Mouse (Mus musculus): ENCODE measurements around the gene Kpna4. TPM values are rescaled to one million over a fixed set of nuclear protein-coding genes. Genes with fewer than 3 reads are reported as not detected.
A peak's percentile ranks its signal among the peaks of the same experiment; 100 is the strongest.
"Not testable (repeated sequence)": the region's sequence is repeated elsewhere in the genome, so short reads cannot be mapped to it uniquely, and the experiment has no call there.

Gene Kpna4
- polyA plus RNA-seq, 1 experiment from 2014 or later, result 25.5 TPM

DNA sequence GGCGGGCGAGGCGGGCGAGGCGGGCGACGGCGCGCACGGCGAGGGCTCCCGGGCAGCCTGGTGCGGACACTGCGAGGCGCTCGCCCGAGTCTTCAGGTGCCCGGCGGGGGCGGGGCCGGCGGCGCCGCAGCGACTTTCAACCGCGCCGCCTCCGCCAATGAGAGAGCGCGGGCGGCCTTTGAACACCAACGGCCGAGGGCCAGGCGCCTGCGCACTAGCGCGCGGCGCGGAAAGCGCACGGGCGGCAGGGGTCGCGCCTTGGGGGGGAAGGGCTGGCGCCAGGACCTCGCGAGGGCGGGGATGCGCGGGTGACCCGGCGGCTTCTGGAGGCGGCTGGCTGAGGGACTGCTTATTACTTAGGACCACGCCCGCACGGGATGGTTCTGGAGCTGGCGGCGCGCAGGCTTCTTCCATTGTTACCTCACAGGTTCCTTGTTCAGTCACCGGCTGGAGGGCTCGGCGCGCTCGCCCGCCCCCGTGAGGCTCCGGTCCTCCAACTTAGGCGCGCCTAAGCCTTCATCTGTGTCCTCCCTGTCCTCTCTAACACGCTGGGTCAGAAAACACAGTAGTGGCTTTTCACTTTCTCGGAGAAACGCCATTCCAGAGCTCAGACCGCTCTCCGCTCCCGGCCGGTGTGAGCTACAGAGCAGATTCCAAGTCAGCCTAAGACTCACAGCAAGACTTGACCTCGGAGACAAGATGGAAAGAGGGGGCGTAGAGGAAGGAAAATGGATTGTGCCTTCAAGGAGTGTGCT, 82.1 kb downstream of the Kpna4 start, which contains the start of gene Trim59:
TSS of gene Trim59 (minus strand) at position 111 of the 755 bp plus-strand sequence.
- peak within 1 kb of the TSS; percentile 89 for H3K9ac ChIP-seq
- peak within 1 kb of the TSS; percentile 96 for H3K27ac ChIP-seq
- peak within 1 kb of the TSS; percentile 93 for H3K4me3 ChIP-seq
- H3K36me3 ChIP-seq, result peaks cover 6% of the 10 kb centered on the region
- peak; percentile 94 for ATAC-seq (replicated peaks; ENCODE audit: insufficient number of reproducible peaks, insufficient read depth, low FRiP score, low read depth)
- no peaks in the 10 kb centered on the region for H3K9me3 ChIP-seq (replicated peaks)
- H3K27me3 ChIP-seq, result no peaks in the 10 kb centered on the region
- WGBS, result under 1% methylated on average over 76 of the region's 80 CpGs
- H3K4me2 ChIP-seq, result peak within 1 kb of the TSS; percentile 73
- H3K4me1 ChIP-seq (replicated peaks), result peaks cover 25% of the 10 kb centered on the region

DNA sequence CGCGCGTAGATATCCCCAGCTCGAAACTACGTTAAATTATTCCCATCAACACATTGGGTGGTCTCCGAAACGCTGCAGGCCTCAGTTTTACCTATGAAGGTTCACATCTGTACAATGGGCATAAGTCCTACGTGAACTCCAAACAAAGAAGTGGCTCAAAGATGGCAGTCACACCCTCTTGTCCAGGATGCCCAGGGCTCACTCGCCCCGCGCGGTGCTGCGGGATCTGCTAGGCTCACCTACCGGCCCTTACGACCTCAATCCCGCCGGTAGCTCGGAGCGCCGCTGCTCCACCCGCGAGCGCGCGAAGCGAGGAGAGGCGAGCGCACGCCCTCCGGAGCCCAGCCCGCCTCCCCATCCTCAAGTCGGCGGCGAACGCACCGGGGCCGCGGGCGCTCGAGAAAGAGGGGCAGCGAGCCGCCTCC, 82.7 kb downstream of the Kpna4 start:
- H3K36me3 ChIP-seq, result peaks cover 10% of the 10 kb centered on the region
- no peaks in the 10 kb centered on the region for H3K27me3 ChIP-seq
- H3K27ac ChIP-seq, result peak overlapping the region; percentile 96
- under 1% methylated on average over 41 of the region's 42 CpGs for WGBS
- H3K9me3 ChIP-seq (replicated peaks), result no peaks in the 10 kb centered on the region
- H3K4me3 ChIP-seq, result peak overlapping the region; percentile 93
- peak; percentile 41 for ATAC-seq (replicated peaks; ENCODE audit: insufficient number of reproducible peaks, insufficient read depth, low FRiP score, low read depth)
- peak overlapping the region; percentile 73 for H3K4me2 ChIP-seq
- peak overlapping the region; percentile 89 for H3K9ac ChIP-seq
- H3K4me1 ChIP-seq (replicated peaks), result peaks cover 25% of the 10 kb centered on the region

DNA sequence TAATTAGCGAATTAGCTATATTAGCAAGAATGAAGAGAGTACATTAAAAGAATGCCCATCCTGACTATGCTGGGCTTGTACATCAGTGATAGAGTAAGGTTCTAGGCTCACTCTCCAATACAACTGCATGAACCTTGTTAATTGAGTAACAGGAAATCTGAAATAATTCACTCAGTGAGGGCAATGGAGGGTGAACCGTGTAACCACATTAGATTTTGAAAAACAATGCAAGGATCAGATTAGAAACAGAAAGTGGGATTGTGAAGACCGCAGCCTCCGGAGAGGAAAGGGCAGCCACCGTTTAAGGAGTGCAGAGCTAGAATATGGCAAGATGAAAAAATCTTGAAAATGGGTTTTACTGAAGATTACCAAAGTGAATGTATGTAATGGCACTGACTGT, 85.6 kb downstream of the Kpna4 start:
- Histone ChIP-seq H3K4me2 (peak overlapping the region; percentile 47), H3K4me1 (replicated peaks) (peaks cover 21% of the 10 kb centered on the region), H3K9me3 (replicated peaks) (no peaks in the 10 kb centered on the region), H3K27ac (no peak overlapping the region), H3K9ac (no peak overlapping the region), H3K4me3 (peak overlapping the region; percentile 20), H3K27me3 (no peaks in the 10 kb centered on the region), H3K36me3 (peaks cover 16% of the 10 kb centered on the region)
- no peak for ATAC-seq (replicated peaks; ENCODE audit: insufficient number of reproducible peaks, insufficient read depth, low FRiP score, low read depth)
- WGBS, result 62% methylated on average over 5 of the region's 5 CpGs

DNA sequence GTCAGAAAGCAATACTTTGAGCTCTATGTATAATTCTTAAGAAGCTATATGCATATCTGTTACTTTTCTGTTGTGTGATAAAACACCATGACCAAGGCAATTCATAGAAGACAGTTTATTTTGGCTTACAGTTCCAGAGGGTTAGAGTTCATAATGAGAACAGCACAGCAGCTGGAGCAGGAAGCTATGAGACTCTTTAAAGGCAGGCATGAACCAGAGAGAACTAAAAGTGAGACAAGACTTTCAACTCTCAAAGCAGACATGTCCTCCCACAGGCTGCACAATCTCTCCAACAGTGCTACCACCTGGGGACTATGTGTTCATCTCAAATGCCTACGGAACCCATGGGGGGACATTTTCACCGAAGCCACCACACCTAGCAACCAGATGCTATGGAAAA, 86.8 kb downstream of the Kpna4 start:
- H3K4me2 ChIP-seq, result 0 out of 2 replicates have a peak overlapping the region, but pooled peaks have one; percentile 47
- no peak for ATAC-seq (replicated peaks; ENCODE audit: insufficient number of reproducible peaks, insufficient read depth, low FRiP score, low read depth)
- H3K27ac ChIP-seq, result no peak overlapping the region

DNA sequence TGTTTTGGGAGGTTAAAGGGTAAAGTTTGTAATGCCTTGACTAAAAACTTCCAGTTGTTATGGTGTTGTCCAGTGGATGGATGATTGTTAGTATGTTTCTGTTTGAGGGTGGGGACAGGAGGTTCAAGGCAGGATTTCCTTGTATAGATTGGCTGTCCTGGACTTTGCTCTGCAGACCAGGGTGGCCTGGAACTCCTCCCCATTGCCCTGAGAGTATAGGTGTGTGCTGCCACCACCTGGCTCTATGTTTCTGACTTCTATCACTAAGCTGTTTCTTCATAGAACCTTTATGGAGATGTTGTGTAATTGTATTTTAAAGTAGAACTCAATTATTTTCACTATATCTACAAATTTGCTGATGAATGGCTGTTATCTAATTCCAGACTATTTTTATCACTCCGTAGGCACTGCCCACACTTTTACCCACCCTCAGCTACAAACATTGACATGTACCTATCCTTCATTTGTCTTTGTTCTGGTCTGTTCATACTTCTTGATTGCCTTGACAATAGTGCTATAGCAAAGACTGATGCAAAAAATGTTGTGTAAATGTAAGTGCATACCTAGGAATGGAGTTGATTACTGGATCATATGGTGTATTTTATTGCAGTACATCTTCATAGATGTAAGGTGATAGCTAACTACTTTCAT, 100.7 kb downstream of the Kpna4 start:
- H3K9ac ChIP-seq, result no peak overlapping the region
- H3K9me3 ChIP-seq (replicated peaks), result no peaks in the 10 kb centered on the region
- no peak overlapping the region for H3K4me3 ChIP-seq
- H3K36me3 ChIP-seq, result peaks cover 77% of the 10 kb centered on the region
- H3K4me1 ChIP-seq (replicated peaks), result no peaks in the 10 kb centered on the region
- 65% methylated on average over 1 of the region's 1 CpGs for WGBS
- no peak for ATAC-seq (replicated peaks; ENCODE audit: insufficient number of reproducible peaks, insufficient read depth, low FRiP score, low read depth)
- no peak overlapping the region for H3K4me2 ChIP-seq
- H3K27me3 ChIP-seq, result no peaks in the 10 kb centered on the region
- H3K27ac ChIP-seq, result no peak overlapping the region

More for the DNA sequence above, 86.8 kb downstream of the Kpna4 start:
- Histone ChIP-seq H3K9ac (no peak overlapping the region), H3K4me3 (no peak overlapping the region), H3K27me3 (no peaks in the 10 kb centered on the region), H3K36me3 (peaks cover 24% of the 10 kb centered on the region), H3K9me3 (replicated peaks) (no peaks in the 10 kb centered on the region), H3K4me1 (replicated peaks) (peaks cover 13% of the 10 kb centered on the region)
- 80% methylated on average over 2 of the region's 2 CpGs for WGBS

DNA sequence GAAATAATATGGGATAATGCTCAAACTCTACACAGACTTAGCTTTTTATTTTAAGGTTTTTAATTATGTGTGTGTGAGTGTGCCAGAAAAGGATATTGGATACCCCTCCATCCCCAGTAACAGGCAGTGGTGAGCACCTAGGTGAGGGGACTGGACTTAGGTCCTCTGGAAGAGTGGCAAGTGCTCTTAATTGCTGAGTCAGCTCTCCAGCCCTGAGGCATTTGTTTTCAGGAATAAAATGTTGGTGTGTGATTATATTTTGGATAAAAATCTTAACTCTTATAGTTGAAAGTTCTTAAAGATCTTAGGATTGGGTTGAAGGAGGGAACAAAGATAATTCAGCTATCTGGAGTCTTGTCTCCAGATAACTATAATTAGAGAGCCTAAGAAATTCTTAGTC, 106.1 kb downstream of the Kpna4 start:
- Histone ChIP-seq H3K27ac (no peak overlapping the region), H3K4me1 (replicated peaks) (no peaks in the 10 kb centered on the region), H3K4me2 (no peak overlapping the region), H3K36me3 (peaks cover 70% of the 10 kb centered on the region), H3K9ac (no peak overlapping the region), H3K9me3 (replicated peaks) (no peaks in the 10 kb centered on the region), H3K27me3 (no peaks in the 10 kb centered on the region), H3K4me3 (no peak overlapping the region)
- no peak for ATAC-seq (replicated peaks; ENCODE audit: insufficient number of reproducible peaks, insufficient read depth, low FRiP score, low read depth)

DNA sequence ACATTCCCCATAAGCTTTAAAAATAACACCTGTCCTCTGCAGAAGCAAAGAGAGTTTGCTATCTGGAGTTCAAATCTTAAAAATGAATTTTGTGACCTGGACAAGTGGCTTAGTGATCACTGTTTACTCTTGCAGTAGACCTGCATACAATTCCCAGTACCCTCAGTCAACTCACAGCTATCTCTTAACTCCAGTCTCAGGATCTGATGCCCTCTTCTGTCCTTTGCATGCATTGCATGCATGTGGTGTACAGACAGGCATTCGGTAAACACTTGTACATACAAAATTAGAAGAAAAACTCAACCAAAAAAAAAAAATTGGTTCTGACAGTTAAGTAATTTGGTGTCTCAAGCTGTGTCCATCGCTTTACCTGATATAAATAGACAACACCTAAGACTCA, 106.6 kb downstream of the Kpna4 start:
- H3K36me3 ChIP-seq, result peaks cover 66% of the 10 kb centered on the region
- H3K4me3 ChIP-seq, result no peak overlapping the region
- H3K27ac ChIP-seq, result no peak overlapping the region
- no peaks in the 10 kb centered on the region for H3K27me3 ChIP-seq
- no peak overlapping the region for H3K4me2 ChIP-seq
- no peaks in the 10 kb centered on the region for H3K9me3 ChIP-seq (replicated peaks)
- WGBS, result 93% methylated on average over 2 of the region's 2 CpGs
- ATAC-seq (replicated peaks; ENCODE audit: insufficient number of reproducible peaks, insufficient read depth, low FRiP score, low read depth), result no peak
- H3K9ac ChIP-seq, result no peak overlapping the region
- no peaks in the 10 kb centered on the region for H3K4me1 ChIP-seq (replicated peaks)

DNA sequence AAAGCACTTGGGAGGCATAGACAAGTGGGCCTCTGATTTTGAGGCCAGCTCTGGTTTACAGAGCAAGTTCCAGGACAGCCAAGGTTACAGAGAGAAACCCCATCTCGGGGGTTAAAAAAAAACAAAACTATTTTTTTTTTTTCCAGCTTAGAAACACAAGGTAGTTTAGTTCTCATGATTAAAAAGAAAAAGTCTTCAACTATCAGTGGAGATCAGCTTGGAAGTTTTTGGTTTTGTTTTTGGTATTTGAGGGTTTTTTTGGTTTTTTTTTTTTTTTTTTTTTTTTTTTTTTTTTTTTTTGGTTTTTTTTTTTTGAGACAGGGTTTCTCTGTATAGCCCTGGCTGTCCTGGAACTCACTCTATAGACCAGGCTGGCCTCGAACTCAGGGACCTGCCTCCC, 108.3 kb downstream of the Kpna4 start:
- not testable (repeated sequence) for H3K27ac ChIP-seq; H3K27me3 ChIP-seq; H3K4me1 ChIP-seq (replicated peaks); H3K9me3 ChIP-seq (replicated peaks); H3K4me2 ChIP-seq; H3K4me3 ChIP-seq; ATAC-seq (replicated peaks; ENCODE audit: insufficient number of reproducible peaks, insufficient read depth, low FRiP score, low read depth); H3K9ac ChIP-seq
- 94% methylated on average over 2 of the region's 2 CpGs for WGBS
- peaks cover 57% of the 10 kb centered on the region for H3K36me3 ChIP-seq

DNA sequence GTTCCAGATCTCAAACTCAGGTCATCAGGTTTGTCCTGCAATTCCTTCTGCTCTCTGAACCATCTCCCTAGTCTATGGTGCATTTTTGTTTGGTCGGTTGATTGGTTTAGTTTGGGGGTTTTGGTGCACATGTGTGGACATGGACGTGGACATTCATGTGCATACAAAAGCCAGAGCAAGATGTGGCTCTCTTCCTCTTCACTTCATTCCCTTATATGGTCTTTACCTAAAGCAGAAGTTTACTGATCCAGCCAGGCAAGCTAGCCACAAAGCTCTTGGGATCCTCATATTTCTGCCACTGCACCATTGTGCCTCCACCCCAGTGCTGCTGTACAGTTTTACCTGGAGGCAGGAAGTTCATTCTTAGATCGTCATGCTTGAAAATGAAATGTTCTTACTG, 109.7 kb downstream of the Kpna4 start:
- H3K36me3 ChIP-seq, result peaks cover 49% of the 10 kb centered on the region
- H3K9me3 ChIP-seq (replicated peaks), result no peaks in the 10 kb centered on the region
- H3K4me2 ChIP-seq, result no peak overlapping the region
- no peak overlapping the region for H3K27ac ChIP-seq
- no peak for ATAC-seq (replicated peaks; ENCODE audit: insufficient number of reproducible peaks, insufficient read depth, low FRiP score, low read depth)
- H3K4me1 ChIP-seq (replicated peaks), result no peaks in the 10 kb centered on the region
- 86% methylated on average over 3 of the region's 3 CpGs for WGBS
- no peaks in the 10 kb centered on the region for H3K27me3 ChIP-seq
- no peak overlapping the region for H3K4me3 ChIP-seq
- H3K9ac ChIP-seq, result no peak overlapping the region

Other genes starting within 250 kb of the Kpna4 start
- gene Ift80, start 122.5 kb downstream of the Kpna4 start, polyA plus RNA-seq (2015; fragmentation: Nextera tagmentation; extraction: Ambion mirVana), result 8.4 and 10.0 TPM in 2 replicates
- gene Smc4, start 122.4 kb downstream of the Kpna4 start, polyA plus RNA-seq (2015; fragmentation: Nextera tagmentation; extraction: Ambion mirVana), result 147 and 160 TPM in 2 replicates
- 62.9 and 67.1 TPM in 2 replicates for gene Trim59, start 82.4 kb downstream of the Kpna4 start, polyA plus RNA-seq (2015; fragmentation: Nextera tagmentation; extraction: Ambion mirVana)
- 0.15 TPM in 1 of 2 replicates, not detected in the other for gene Arl14, start 95.3 kb upstream of the Kpna4 start, polyA plus RNA-seq (2015; fragmentation: Nextera tagmentation; extraction: Ambion mirVana)
- 8.5 and 9.4 TPM in 2 replicates for gene Ppm1l, start 189.7 kb upstream of the Kpna4 start, polyA plus RNA-seq (2015; fragmentation: Nextera tagmentation; extraction: Ambion mirVana)

All from heart, embryonic 15.5 days (tissue).